Mouse (Mus musculus) ES-Bruce4 (cell line): ENCODE data around the gene Fgf23. TPM values are rescaled to one million over a fixed set of nuclear protein-coding genes. Genes with fewer than 3 reads are reported as not detected.

Source experiments
- H3K27ac ChIP-seq: 2 replicates; pipeline ENCODE4 v1.5.1; 2012; ENCODE audit warnings: low read length, inconsistent platforms; ENCODE audit not compliant: insufficient read depth
- H3K27me3 ChIP-seq: 2 replicates; pipeline ENCODE4 v1.6.1; 2012; ENCODE audit warnings: mild to moderate bottlenecking, low read length, inconsistent platforms; ENCODE audit not compliant: control insufficient read depth, poor library complexity, insufficient read depth, severe bottlenecking
- H3K36me3 ChIP-seq: 2 replicates; pipeline ENCODE4 v1.6.1; 2012; ENCODE audit warnings: inconsistent platforms, mild to moderate bottlenecking, low read length, moderate library complexity; ENCODE audit not compliant: control insufficient read depth, poor library complexity, insufficient read depth, severe bottlenecking
- H3K4me1 ChIP-seq: one replicate; pipeline ENCODE4 v1.8.1; 2011; ENCODE audit warnings: low read length; ENCODE audit not compliant: control insufficient read depth, insufficient read depth
- H3K4me3 ChIP-seq: 2 replicates; pipeline ENCODE4 v1.5.1; 2011; ENCODE audit warnings: low read depth, mild to moderate bottlenecking, low read length
- H3K9ac ChIP-seq: 2 replicates; pipeline ENCODE4 v1.6.1; 2012; ENCODE audit warnings: low read depth, mild to moderate bottlenecking, inconsistent platforms; ENCODE audit not compliant: poor library complexity, severe bottlenecking
- H3K9me3 ChIP-seq: replicated peaks from 2 replicates; pipeline ENCODE4 v1.6.1; 2012; ENCODE audit warnings: mild to moderate bottlenecking, low read length, inconsistent platforms; ENCODE audit not compliant: control insufficient read depth, poor library complexity, insufficient read depth, severe bottlenecking
- CTCF ChIP-seq: IDR thresholded peaks from one replicate; pipeline ENCODE4 v1.8.1; 2011; ENCODE audit warnings: low read depth, low read length
- EP300 ChIP-seq: IDR thresholded peaks from 2 replicates; pipeline ENCODE4 v1.6.1; 2011; ENCODE audit warnings: low read depth, low read length; ENCODE audit not compliant: insufficient read depth
- POLR2A ChIP-seq: IDR thresholded peaks from one replicate; pipeline ENCODE4 v1.8.1; 2011; ENCODE audit warnings: low read length; ENCODE audit not compliant: insufficient read depth
- polyA plus RNA-seq: library from polyadenylated mRNA; stranded (reverse); fragments of >200 nt; gene quantifications from 2 replicates; pipeline ENCODE4 v1.2.4, GENCODE M21; 2011; ENCODE audit warnings: low read depth; ENCODE audit not compliant: missing spikeins, insufficient read depth, insufficient read length

Gene Fgf23
- polyA plus RNA-seq, 1 experiment = 0.33 TPM

- TF ChIP-seq CTCF = no peak
- TF ChIP-seq POLR2A = no peak
- TF ChIP-seq EP300 = no peak
- Histone ChIP-seq H3K4me3 (no peak overlapping the region), H3K27me3 (no peaks in the 10 kb centered on the region), H3K9me3 (no peaks in the 10 kb centered on the region), H3K27ac (no peak overlapping the region), H3K36me3 (no peaks in the 10 kb centered on the region), H3K4me1 (no peaks in the 10 kb centered on the region), H3K9ac (no peak overlapping the region)
These were observed 12.7 kb upstream of the Fgf23 start for GRCm38 (mm10) chr6:127059975-127060374.

DNA sequence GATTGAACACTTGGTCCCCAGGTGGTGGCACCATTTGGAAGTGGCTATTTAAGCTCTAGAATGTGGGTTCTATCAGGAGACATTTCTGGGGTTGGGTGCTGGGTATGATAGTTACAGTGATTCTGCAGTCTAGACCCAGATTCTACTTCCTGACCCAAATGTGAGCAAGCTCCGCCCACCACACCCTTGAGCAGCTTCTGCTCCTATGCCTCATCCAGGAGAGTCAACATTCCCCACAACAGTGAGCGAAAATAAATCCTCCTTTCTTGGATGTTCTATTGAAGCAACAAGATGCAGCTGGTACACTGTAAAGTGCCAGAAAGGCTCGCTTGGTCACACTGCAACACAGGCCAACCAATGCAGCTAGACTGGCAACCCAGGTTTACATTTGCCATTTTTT, 8.8 kb upstream of the Fgf23 start:
- no peaks in the 10 kb centered on the region for H3K4me1 ChIP-seq
- no peak overlapping the region for H3K4me3 ChIP-seq
- H3K27ac ChIP-seq = no peak overlapping the region
- no peaks in the 10 kb centered on the region for H3K36me3 ChIP-seq
- H3K9ac ChIP-seq = no peak overlapping the region
- no peaks in the 10 kb centered on the region for H3K9me3 ChIP-seq
- TF ChIP-seq CTCF (no peak), POLR2A (no peak), EP300 (no peak)
- no peaks in the 10 kb centered on the region for H3K27me3 ChIP-seq

- Histone ChIP-seq H3K9me3 (no peaks in the 10 kb centered on the region), H3K27ac (no peak overlapping the region), H3K9ac (no peak overlapping the region), H3K4me1 (no peaks in the 10 kb centered on the region), H3K4me3 (no peak overlapping the region), H3K36me3 (no peaks in the 10 kb centered on the region), H3K27me3 (no peaks in the 10 kb centered on the region)
- TF ChIP-seq POLR2A (no peak), EP300 (no peak), CTCF (no peak)
These were observed 7.9 kb upstream of the Fgf23 start for GRCm38 (mm10) chr6:127064815-127065214.

DNA sequence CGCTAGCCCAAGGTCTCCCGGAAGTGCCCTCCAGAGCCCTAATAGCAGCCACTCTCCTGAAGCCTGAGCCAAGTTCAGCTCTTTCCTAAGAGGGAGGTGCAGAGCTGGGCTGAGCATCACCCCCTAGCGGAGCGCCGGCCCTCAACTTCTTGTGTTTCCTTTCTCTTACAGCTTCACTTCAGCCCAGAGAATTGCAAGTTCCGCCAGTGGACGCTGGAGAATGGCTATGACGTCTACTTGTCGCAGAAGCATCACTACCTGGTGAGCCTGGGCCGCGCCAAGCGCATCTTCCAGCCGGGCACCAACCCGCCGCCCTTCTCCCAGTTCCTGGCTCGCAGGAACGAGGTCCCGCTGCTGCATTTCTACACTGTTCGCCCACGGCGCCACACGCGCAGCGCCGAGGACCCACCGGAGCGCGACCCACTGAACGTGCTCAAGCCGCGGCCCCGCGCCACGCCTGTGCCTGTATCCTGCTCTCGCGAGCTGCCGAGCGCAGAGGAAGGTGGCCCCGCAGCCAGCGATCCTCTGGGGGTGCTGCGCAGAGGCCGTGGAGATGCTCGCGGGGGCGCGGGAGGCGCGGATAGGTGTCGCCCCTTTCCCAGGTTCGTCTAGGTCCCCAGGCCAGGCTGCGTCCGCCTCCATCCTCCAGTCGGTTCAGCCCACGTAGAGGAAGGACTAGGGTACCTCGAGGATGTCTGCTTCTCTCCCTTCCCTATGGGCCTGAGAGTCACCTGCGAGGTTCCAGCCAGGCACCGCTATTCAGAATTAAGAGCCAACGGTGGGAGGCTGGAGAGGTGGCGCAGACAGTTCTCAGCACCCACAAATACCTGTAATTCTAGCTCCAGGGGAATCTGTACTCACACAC, 7.4 kb downstream of the Fgf23 start:
- Histone ChIP-seq H3K4me1 (no peaks in the 10 kb centered on the region), H3K4me3 (peak overlapping the region; percentile 59), H3K36me3 (no peaks in the 10 kb centered on the region), H3K27ac (no peak overlapping the region), H3K9me3 (no peaks in the 10 kb centered on the region), H3K27me3 (no peaks in the 10 kb centered on the region), H3K9ac (peak overlapping the region; percentile 20)
- TF ChIP-seq POLR2A = no peak
- TF ChIP-seq CTCF = peak; percentile 46
- no peak for TF ChIP-seq EP300

DNA sequence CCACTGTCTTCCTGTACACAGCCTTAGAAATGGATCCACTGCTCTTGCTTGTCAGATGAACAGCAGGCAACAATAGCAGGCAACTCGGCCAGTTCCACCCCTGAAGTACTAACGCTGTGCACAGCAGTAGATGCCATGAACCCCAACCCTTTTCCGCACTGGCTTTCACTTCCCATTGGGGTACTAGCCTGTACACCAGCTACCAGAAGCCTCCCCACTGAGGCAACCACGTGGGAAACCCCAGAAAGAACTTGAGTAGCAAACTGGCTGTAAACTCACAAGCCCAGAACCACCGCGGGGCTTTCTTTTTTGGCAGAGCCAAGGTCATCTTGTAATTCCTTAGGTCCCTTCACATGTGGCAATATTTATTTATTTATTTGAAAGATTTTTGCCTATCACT, 9.1 kb downstream of the Fgf23 start:
- Histone ChIP-seq H3K27me3 (no peaks in the 10 kb centered on the region), H3K9ac (no peak overlapping the region), H3K9me3 (no peaks in the 10 kb centered on the region), H3K4me1 (no peaks in the 10 kb centered on the region), H3K27ac (no peak overlapping the region), H3K4me3 (no peak overlapping the region), H3K36me3 (no peaks in the 10 kb centered on the region)
- no peak for TF ChIP-seq EP300
- TF ChIP-seq POLR2A = no peak
- no peak for TF ChIP-seq CTCF

GRCm38 (mm10) chr6:127086739-127087138, 14.0 kb downstream of the Fgf23 start:
- H3K27ac ChIP-seq = no peak overlapping the region
- no peaks in the 10 kb centered on the region for H3K27me3 ChIP-seq
- H3K36me3 ChIP-seq = peaks cover 41% of the 10 kb centered on the region
- H3K9me3 ChIP-seq = no peaks in the 10 kb centered on the region
- TF ChIP-seq EP300 = no peak
- TF ChIP-seq CTCF = no peak
- no peak for TF ChIP-seq POLR2A
- H3K4me1 ChIP-seq = no peaks in the 10 kb centered on the region
- no peak overlapping the region for H3K9ac ChIP-seq
- H3K4me3 ChIP-seq = no peak overlapping the region
